Mouse (Mus musculus) right cerebral cortex, adult 2 months (tissue): ENCODE data around the gene Sprtn.

Experiments
- DNase-seq, 2 experiments: peaks; one replicate each; pipeline ENCODE4 v3.0.0; 2021 to 2022; ENCODE audit warnings: low spot score in 2 of 2

The Sprtn gene

GRCm38 (mm10) chr8:124903198-124903597, 5.5 kb downstream of the Sprtn start:
- DNase-seq = no peak

DNA sequence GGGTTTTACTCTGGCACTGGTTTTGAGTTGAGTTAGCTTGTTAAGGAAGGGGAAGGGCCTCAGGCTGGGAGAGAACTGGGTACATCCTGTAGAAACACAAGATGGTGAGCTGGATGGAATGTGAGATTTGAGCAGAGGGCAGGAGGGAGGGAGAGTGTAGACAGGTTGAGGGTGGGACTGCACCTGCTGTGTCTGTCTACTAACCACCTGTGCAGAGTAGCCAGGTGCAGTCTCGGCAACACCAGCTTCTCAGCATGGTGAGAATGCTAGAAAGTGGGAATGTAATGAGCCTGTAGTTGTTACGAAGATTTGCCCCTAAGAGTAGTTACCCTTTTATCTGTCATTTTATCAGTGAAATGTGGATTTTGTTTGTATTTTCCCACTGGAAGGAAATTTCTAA, 7.8 kb downstream of the Sprtn start:
- no peak for DNase-seq

- no peak for DNase-seq
Measured at GRCm38 (mm10) chr8:124909936-124910335, 12.2 kb downstream of the Sprtn start.

DNA sequence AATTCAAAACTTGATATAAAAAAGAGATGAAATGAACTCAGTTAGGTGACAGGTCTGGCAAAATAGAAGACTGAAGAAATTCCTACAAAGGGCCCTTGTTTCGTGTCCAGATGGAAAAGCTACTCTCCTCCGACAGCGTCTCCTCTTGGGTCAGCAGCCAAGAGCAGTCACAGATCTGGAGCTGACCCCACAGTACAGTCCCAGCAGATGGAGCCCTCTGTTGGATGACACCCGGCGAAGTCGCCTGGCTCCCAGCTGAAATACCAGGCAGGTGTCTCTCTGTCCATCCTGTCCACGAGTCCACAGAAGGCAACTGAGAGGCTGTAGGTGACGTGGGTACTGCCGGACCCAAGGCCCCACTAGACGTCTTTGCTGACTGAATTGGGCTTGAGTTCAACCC, 12.7 kb downstream of the Sprtn start:
- DNase-seq = no peak

GRCm38 (mm10) chr8:124911938-124912872, 14.5 kb downstream of the Sprtn start:
- no peak for DNase-seq

DNA sequence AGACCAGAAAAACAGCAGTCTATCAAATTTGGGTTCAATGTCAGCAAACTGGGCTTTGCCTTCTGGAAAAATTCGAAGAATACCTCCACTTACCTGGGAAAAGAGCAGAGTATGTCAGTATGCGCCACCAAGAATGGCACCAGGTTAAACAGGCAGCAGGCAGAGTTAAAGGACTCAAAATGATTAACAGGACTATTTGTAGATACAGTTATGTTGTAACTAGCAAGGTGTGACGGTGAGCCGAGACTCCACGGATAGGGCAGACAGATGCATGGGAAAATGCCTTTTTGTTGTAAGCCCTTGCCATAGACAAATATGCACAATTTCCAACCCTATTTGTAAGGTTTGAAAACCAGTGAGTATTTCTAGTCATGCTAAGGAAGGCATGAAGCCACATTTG, 16.4 kb downstream of the Sprtn start:
- DNase-seq = no peak

DNA sequence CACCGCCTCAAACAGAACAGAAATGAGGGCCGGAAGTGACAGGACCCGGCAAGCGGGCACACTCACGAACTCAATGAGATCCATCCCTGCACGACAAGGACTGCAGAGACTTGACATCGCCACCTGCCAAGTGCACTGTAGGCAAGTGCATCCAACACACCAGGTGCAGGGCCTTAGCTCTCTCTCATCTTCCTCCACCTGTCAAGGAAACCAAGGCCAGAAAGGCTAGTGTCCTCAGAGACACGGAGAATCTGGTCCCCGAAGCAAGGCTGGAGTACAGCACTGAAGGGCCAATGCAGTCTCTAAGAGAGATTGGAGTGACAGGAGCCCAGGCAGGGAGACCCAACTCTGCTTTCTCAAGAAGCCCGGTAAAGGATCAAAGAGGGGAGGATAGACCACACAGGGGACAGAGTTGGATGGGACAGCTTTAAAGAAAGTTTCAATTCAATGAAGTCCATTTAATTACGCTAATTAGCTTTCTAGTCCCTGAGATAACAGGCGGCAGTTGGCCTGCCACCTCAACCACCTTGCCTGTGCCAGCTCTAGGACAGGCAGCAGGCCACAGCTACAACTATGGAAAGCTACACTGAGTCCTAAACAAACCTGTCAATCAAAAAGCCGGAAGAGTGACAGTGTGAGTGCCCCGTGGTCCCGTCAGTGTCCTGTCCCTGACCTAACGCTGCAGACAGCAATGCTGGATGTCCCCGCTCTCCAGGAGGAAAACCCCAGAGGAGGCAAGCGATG, 20.2 kb downstream of the Sprtn start:
- no peak for DNase-seq

DNA sequence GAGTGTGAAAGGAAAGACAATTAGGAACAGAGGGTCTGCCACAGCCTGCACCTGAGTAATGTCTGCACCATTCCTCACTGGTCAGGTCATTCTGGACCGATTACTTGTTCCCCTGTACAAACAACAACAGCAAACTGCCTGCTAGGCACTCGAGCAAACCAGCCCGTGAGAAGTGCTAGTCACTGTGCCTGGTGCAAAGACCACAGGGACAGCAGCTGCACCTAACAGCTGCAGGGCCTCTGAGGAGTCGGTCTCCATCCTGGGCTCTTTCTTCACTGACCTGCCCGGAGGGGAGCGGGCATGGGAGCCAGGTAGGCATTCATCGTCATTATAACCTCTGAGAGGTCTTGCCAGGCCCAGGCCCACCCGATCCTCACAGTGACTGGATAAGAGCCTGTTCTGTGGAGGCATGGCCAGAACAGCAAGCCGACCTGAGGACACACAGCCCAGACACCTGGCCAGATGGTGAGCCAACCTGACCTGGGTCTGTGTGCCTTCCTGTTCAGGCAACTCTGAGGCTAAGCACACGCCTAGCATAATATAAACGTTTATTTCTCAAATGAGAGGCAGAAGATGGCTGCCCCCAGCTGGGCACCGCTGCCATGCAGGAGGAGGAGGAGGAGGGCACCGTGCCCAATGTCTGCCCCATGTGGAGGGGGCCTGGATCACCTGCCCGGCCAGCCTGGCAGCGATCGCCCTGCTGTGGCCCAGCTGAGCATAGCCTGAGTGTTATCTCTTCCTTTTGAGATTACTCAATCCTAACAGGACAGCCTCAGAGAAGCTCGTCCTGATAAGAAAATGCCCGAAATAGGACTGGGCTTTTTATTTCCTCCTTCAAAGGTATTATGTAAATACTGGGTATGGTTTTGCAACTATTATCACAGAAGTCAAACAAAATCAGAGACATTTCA, 23.9 kb downstream of the Sprtn start:
- no peak for DNase-seq

- DNase-seq = no peak
Measured at GRCm38 (mm10) chr8:124922490-124923089, 24.9 kb downstream of the Sprtn start.

DNA sequence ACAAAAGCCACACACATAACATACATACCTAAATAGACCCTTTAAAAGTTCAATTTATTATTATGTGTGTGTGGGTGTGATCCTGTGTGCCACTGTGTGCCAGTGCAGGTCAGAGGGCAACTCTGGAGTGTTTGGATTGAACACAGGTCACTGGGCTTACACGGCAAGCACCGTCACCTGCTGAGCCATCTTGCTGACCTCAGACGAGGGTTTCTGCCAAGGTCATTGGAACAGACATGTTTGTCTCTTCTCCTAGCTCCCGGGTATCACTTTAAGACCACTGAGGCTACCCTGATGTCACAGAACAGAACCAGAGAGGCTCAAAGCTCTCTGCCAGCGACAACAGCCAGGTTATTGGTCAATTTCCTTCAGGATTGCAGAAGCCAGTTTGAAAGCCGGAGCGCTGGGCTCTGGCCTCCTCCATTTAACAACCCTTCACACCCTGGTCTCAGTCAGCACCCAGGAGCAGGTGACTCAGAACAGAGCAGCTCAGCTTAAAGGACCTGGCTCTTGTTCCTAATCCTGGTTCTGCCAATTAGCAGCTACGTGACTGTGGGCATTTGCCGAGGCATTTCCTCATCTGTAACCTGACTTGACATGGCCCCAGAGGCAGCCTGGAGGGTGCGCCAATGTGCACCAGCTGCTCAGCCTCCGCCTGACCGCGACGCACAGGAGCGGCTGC, 26.4 kb downstream of the Sprtn start:
- DNase-seq = no peak

DNA sequence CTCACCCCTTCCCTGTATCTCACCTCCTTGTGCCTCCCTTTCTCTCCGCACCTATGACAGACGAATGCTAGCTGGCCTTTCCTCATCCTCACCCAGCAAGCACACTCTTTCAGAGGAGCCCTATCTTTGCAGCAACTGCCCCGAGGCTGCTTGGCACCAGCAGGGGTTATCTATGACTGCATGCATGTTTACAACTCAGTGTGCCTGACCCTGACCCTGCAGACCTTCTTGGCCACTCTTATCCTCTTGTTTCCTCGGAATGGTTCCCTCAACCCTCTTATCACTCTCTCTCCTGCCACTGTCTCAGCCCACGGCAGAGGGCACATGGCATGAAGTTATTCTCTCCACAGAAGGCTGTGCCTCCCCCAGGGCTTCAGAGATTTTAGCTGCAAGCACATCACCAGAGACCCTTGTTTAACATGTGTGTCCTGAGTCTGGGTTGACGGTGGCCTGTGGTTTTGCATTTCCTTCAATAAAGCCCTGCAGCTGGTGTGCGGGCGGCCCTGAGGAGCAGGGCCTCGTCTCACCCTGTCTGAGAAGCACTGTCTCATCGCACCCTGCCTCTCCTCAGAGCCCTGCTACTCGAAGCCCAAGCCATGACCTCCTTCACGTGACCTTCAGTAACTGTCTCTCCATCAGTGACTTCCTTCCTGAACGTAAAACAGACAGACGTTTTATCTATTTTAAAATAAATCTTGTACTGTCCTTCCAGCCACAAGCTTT, 28.0 kb downstream of the Sprtn start:
- DNase-seq = no peak

GRCm38 (mm10) chr8:124926351-124926771, 28.7 kb downstream of the Sprtn start:
- DNase-seq = peak in 1 of 2 experiments; percentile 24

GRCm38 (mm10) chr8:124929006-124929405, 31.3 kb downstream of the Sprtn start:
- no peak for DNase-seq

GRCm38 (mm10) chr8:124930086-124930485, 32.4 kb downstream of the Sprtn start:
- DNase-seq = peak in 1 of 2 experiments; percentile 32

- no peak for DNase-seq
Measured at GRCm38 (mm10) chr8:124930649-124931048, 33.0 kb downstream of the Sprtn start.

DNA sequence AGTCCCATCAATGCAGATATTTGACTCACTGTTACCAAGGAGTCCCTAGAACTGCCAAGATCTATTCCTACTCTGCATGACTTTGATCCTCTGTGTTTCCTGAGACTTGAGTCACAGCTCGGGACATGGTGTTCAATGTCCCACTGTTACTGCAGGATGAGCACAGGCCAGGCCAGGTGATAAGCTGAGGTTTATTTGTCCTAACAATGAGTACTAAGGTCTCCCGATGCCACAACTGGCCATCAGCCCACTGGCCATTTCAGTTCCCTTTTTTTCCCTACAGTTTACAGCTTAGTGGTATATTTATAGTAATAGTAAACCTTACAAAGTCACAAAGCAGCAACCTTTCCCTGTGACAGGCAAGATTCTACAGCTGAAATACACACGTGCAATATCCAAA, 34.7 kb downstream of the Sprtn start:
- no peak for DNase-seq

DNA sequence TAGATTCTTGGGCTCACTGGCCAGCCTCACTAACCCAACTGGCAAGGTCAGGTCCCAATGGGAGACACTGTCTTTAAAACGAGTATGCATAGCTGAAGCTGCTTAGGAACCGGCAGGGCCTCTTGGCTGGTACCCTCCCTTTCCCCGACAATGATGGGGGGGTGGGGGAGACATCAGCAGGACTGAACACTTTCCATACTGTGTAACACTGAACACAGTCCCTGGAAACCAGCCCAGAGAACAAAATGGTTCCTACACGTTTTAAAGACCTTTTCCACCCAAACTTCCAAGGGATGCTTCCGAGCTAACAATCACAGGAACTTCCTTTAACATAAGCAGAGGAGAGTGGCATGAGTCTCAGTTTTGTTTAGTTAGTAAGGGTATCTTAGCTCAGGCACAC, 37.4 kb downstream of the Sprtn start:
- DNase-seq = no peak

- no peak for DNase-seq
Measured at GRCm38 (mm10) chr8:124936699-124937098, 39.0 kb downstream of the Sprtn start.

DNA sequence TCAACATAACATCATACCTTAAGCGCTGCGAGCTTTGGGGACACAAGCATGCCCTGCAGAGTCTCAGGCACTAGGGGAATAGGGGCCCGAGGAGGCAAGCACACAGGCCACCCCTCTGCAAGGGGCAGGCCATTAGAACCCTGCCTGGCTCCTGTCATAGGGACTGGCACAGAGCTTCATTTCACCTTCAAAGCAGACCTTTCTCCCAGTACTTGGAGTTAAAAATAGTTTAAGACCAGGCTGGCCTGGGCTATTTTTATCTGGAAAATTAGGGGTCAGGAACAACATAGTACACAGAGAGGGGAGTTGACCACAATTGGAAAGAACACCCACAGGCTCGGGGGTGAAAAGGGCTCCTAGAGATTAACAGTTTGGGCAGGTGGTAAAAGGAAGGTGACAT, 39.6 kb downstream of the Sprtn start:
- no peak for DNase-seq

- DNase-seq = no peak
Measured at GRCm38 (mm10) chr8:124943801-124944200, 46.1 kb downstream of the Sprtn start.
